Mouse (Mus musculus): ENCODE measurements around the gene Slc25a12.
"Not testable (repeated sequence)": the region's sequence is repeated elsewhere in the genome, so short reads cannot be mapped to it uniquely, and the experiment has no call there.

Gene Slc25a12

DNA sequence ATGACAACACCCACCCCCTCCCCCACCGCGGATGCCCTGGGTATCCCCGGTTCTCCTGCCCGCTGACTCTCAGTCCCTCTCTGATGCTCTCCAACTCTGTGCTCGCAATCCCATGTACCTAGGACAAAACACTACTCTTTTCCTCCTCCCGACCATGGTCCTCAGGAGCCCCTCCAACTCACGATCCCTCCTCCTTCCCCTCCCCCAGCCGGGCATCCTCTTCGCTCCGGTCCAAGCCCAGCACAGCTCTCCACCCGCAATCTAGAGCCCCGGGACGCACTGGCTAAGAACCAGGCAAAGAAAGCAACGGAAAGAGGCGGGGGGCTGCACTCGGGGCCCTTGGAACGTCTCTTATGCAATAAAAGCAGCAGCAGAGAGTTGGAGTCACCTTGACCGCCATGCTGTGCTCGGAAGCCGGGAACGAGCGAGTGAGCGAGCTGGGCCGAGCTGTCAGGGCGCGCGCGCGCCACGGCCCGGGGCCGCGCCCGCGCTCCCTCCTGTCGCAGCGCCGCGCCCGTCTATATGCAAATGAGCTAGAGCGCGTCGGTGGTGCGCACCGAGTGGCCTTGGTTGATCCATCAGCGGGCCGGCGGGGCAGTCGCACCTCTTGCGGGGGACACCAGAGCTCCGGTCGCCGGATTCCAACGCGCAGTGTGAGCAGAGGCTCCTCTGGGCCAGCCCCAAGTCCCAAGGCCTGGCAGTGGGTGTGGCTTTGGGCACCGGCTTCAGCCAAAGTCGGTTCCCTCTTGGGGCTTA, at the start of gene Slc25a12:
Gene Slc25a12, minus strand, starts transcription at position 625 of the 756 bp plus-strand sequence.
- DNase-seq (ENCODE audit: low spot score in 2 of 2), result peak; percentile 46 to 74

- DNase-seq (ENCODE audit: low spot score in 2 of 2), result no peak
Measured at GRCm38 (mm10) chr2:71405613-71406012, 38.1 kb upstream of the Slc25a12 start.

DNA sequence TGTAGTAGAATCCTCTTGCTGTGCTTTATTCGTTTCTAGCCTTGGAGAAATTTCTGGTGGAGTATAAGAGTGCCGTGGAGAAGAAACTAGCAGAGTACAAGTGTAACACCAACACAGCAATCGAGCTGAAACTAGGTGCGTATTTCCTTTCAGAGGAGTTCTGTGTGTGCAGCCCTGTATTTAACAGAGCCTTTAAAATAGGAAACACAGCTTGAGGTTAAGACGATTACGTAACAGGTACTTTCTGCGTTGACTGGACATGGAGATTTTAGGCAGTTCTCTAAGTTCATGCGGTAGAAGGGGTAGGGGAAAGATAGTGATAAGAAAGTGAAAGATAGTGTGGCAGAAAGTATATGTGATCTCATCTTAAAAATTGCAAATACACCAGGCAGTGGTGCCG, 22.3 kb upstream of the Slc25a12 start:
- DNase-seq (ENCODE audit: low spot score in 2 of 2), result no peak

- peak; percentile 87 to 94 for DNase-seq (ENCODE audit: low spot score in 2 of 2)
Measured at GRCm38 (mm10) chr2:71388951-71389763, 21.6 kb upstream of the Slc25a12 start, which contains the start of gene Hat1. Gene Hat1 (plus strand): TSS chr2:71388958.

- DNase-seq (ENCODE audit: low spot score in 2 of 2), result no peak
Measured at GRCm38 (mm10) chr2:71387766-71388165, 20.2 kb upstream of the Slc25a12 start.

GRCm38 (mm10) chr2:71383890-71384289, 16.3 kb upstream of the Slc25a12 start:
- DNase-seq (ENCODE audit: low spot score in 2 of 2), result no peak

- no peak for DNase-seq (ENCODE audit: low spot score in 2 of 2)
Measured at GRCm38 (mm10) chr2:71381962-71382361, 14.4 kb upstream of the Slc25a12 start.

GRCm38 (mm10) chr2:71377426-71377825, 9.9 kb upstream of the Slc25a12 start:
- no peak for DNase-seq (ENCODE audit: low spot score in 2 of 2)

GRCm38 (mm10) chr2:71376433-71376906, 8.9 kb upstream of the Slc25a12 start:
- no peak for DNase-seq (ENCODE audit: low spot score in 2 of 2)

GRCm38 (mm10) chr2:71374275-71375155, 7.0 kb upstream of the Slc25a12 start:
- no peak for DNase-seq (ENCODE audit: low spot score in 2 of 2)

GRCm38 (mm10) chr2:71372261-71372660, 4.7 kb upstream of the Slc25a12 start:
- DNase-seq (ENCODE audit: low spot score in 2 of 2), result not testable (repeated sequence)

GRCm38 (mm10) chr2:71371790-71372189, 4.2 kb upstream of the Slc25a12 start:
- no peak for DNase-seq (ENCODE audit: low spot score in 2 of 2)

GRCm38 (mm10) chr2:71368086-71368485, 537 bp upstream of the Slc25a12 start:
- no peak for DNase-seq (ENCODE audit: low spot score in 2 of 2)

DNA sequence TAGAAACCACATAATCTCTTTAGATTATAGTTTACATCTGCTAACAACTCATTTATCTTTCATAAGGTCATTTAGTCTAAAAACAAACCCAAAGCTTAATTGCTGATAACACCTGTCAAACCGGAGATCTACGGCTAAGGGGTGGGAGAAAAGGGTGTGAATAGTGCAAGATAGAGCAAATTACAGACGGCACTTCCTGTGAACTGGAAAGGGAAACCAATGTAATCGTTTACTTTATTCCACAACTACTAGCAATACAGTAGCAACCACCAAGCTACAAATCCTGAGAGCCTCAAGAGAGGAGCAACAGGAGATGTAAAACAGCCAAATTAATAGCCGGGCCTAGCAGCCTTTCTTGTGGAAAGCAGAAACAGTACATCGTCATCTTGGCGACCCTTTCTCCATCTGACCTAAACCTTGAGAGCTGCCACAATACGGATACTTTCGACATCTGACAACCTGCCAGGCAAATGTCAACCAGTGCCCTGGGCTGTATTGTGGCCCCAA, 878 bp downstream of the Slc25a12 start:
- no peak for DNase-seq (ENCODE audit: low spot score in 2 of 2)

- DNase-seq (ENCODE audit: low spot score in 2 of 2), result no peak
Measured at GRCm38 (mm10) chr2:71360192-71360591, 7.4 kb downstream of the Slc25a12 start.

DNA sequence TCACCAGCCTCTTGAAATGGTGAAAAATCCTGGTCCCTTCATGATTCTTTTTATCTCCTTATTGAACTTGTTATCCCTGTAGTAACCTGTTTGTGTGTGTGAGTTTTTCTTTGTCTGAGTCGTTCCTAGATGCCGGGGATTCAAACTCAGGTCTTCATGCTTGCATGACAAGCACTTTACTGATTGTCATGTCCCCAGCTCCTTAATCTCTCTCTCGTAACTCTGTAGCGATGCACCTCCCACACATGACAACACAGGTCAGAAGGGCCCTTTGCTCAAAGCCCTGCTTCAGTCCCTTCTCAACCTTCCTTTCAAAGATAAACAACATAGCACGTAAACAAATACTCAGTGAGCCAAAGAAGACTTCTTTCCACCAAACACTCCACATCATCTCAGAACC, 9.2 kb downstream of the Slc25a12 start:
- no peak for DNase-seq (ENCODE audit: low spot score in 2 of 2)

DNA sequence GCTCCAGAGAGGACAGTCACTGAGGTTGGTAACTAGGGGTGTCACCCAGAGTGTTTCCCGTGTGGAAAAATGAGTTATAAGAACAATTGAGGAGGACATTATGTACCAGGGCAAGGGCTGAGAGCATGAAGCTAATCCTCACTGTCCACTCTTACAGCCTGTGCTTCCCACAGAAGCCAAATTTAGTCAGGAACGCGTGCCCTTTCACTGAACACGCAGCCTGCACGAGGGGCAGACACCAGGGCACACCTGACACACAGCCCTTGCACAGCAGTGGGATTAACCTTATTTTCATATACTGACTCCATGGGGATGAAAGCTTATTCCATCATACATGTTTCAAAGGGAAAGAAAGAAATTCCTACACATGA, 13.5 kb downstream of the Slc25a12 start:
- no peak for DNase-seq (ENCODE audit: low spot score in 2 of 2)

DNA sequence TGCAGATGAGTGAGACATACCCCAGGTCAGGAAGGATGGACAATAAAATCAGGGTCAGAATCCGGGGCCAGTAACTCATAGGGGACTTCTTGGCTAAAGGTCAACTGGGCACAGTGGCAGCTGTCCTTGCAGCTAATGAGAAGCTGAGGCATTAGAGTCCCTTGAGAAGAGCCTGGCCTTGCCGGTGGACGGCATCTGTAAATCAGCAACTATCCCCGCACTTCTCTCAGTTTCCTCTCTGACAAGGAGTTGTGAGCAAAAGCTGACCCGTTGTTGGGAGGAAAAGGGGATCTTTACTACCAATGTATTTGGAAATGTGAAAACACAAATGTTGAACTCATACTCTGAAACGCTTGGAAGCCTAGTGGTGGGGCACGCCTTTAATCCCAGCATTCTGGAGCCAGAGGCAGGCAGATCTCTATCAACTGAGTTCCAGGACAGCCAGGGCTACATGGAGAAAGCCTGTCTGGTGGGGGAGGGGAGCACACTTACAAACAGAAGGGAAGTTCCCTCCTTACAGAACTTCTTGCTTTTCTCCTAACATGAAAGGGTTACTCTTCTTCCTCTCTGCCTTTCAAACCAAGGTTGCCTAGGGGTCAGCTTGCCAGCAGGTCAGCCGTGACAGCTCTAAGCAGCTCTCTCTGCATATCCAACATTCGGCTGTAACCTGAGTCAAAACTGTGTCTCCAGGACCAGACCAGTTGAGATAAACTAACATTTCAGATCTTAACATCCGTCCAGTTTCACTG, 14.1 kb downstream of the Slc25a12 start:
- no peak for DNase-seq (ENCODE audit: low spot score in 2 of 2)

DNA sequence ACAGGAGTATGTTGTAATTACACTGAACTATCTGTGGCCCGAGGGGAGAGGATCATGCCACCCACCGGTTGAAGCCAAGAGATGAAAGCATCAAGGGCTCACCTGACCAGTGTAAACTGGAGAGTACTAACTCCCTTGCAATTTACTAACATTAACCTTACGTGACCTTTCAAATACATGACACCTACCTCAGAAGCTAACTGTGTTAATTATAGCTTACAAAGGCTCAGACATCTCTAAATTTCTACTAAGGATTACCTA, 15.9 kb downstream of the Slc25a12 start:
- DNase-seq (ENCODE audit: low spot score in 2 of 2), result no peak

GRCm38 (mm10) chr2:71350904-71351726, 16.4 kb downstream of the Slc25a12 start:
- DNase-seq (ENCODE audit: low spot score in 2 of 2), result no peak
